Mouse (Mus musculus) embryonic facial prominence, embryonic 14.5 days (tissue): ENCODE measurements around the gene Psmc2. TPM values are rescaled to one million over a fixed set of nuclear protein-coding genes. Genes with fewer than 3 reads are reported as not detected.
A peak's percentile ranks its signal among the peaks of the same experiment; 100 is the strongest.

Experiments
- ATAC-seq: fragments of 200-750 bp; cut with Nextera tagmentation; 2 replicates; pipeline ENCODE4 v1.8.0; 2017; ENCODE audit warnings: low read depth, moderate number of reproducible peaks, moderate TSS enrichment
- DNase-seq: peaks from one replicate; pipeline ENCODE4 v3.0.0-alpha.2; 2015; ENCODE audit warnings: low spot score
- H3K27ac ChIP-seq: fragments of 300-500 bp; sonication (generic); replicated peaks from 2 replicates; pipeline ENCODE4 v1.5.1; 2014; ENCODE audit warnings: low read depth, mild to moderate bottlenecking, low read length, moderate library complexity
- H3K27me3 ChIP-seq: fragments of 300-500 bp; sonication (generic); replicated peaks from 2 replicates; pipeline ENCODE4 v1.6.1; 2014; ENCODE audit warnings: low read length; ENCODE audit not compliant: control insufficient read depth, insufficient read depth
- H3K36me3 ChIP-seq: fragments of 300-500 bp; sonication (generic); 2 replicates; pipeline ENCODE4 v1.6.1; 2014; ENCODE audit warnings: low read length, mixed read lengths; ENCODE audit not compliant: control insufficient read depth, insufficient read depth
- H3K4me1 ChIP-seq: fragments of 300-500 bp; sonication (generic); 2 replicates; pipeline ENCODE4 v1.6.1; 2014; ENCODE audit warnings: antibody characterized with exemption, low read length; ENCODE audit not compliant: control insufficient read depth, insufficient read depth
- H3K4me2 ChIP-seq: fragments of 300-500 bp; sonication (generic); 2 replicates; pipeline ENCODE4 v1.6.1; 2014; ENCODE audit warnings: low read depth, mild to moderate bottlenecking, low read length, moderate library complexity, mixed read lengths
- H3K4me3 ChIP-seq: fragments of 300-500 bp; sonication (generic); 2 replicates; pipeline ENCODE4 v1.5.1; 2014; ENCODE audit warnings: low read depth, mild to moderate bottlenecking, low read length
- H3K9ac ChIP-seq: fragments of 300-500 bp; sonication (generic); 2 replicates; pipeline ENCODE4 v1.6.1; 2014; ENCODE audit warnings: low read depth, mild to moderate bottlenecking, low read length, moderate library complexity, mixed read lengths
- H3K9me3 ChIP-seq: fragments of 300-500 bp; sonication (generic); 2 replicates; pipeline ENCODE4 v1.6.1; 2016; ENCODE audit warnings: low read length; ENCODE audit not compliant: control insufficient read depth
- WGBS: fragments of 180-500 bp; shearing (Covaris S2); extraction: QIAGEN DNeasy Blood & Tissue Kit; methylation state at CpG from one replicate; pipeline ENCODE4 v1.1.7; 2014; 5-methylcytosine and 5-hydroxymethylcytosine counted together
- polyA plus RNA-seq: library from polyadenylated mRNA; unstranded; fragments of >200 nt; fragmentation: Nextera tagmentation; extraction: Ambion mirVana; gene quantifications from 2 replicates; pipeline ENCODE4 v1.2.1, GENCODE M21; 2014

The Psmc2 gene
- polyA plus RNA-seq = 161 and 183 TPM in 2 replicates

DNA sequence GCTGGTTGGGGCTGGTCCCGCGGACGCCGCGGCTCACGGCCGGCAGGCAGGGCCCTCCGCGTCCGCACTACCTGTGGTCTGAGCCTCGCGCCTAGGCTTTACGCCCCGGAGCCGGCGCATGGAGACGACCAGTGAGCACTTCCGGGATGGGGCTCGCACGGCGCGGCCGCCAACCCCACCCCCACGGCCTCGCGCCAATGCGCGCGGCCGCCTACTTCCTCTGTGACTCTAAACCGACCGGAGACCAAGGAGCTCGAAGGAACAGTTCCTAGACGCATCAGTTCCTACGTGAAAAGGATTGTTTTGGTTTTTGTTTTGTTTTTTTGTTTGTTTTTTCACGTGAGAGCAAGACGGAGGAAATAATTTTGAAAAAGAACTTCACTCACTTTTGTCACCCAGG, at the start of gene Psmc2, which contains the start of gene Dnajc2:
Psmc2 (plus strand) TSS at position 231 of the 400 bp plus-strand sequence.
Dnajc2 (minus strand) TSS at position 199 of the 400 bp plus-strand sequence.
- ATAC-seq (peak; percentile 95), DNase-seq (peak; percentile 95)
- Histone ChIP-seq H3K36me3 (peaks cover 30% of the 10 kb centered on the region), H3K27ac (peak within 1 kb of the TSS; percentile 85), H3K9ac (peak within 1 kb of the TSS; percentile 85), H3K27me3 (no peaks in the 10 kb centered on the region), H3K4me3 (peak within 1 kb of the TSS; percentile 91), H3K4me1 (peaks cover 13% of the 10 kb centered on the region), H3K9me3 (no peaks in the 10 kb centered on the region), H3K4me2 (peak within 1 kb of the TSS; percentile 84)
- under 1% methylated on average over 21 of the region's 37 CpGs for WGBS

DNA sequence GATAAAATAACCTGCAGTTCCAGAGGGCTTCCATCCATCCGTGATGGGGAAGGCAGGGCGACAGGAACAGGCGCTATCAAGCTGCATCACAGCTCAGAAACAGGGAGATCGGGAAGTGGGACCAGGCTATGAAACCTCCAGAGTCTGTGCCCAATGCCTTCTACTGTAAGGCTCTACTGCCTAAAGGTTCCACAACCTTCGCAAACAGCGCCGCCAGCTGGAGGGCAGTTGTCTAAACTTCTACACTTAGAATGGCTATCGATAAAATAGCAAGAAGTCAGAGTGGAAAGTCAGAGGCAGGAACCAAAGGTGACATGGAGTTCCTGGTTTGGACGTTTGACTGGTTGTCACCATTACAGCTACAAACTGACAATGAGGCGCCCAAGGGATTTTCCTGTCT, 49.5 kb upstream of the Psmc2 start:
- H3K27ac ChIP-seq = no peak overlapping the region
- H3K4me2 ChIP-seq = peak overlapping the region; percentile 13; the same call in 1 of the 2 replicates
- peak overlapping the region; percentile 7 for H3K4me3 ChIP-seq
- 31% methylated on average over 10 of the region's 10 CpGs for WGBS
- DNase-seq = peak; percentile 77
- H3K36me3 ChIP-seq = peaks cover 17% of the 10 kb centered on the region
- H3K9ac ChIP-seq = no peak overlapping the region
- no peaks in the 10 kb centered on the region for H3K9me3 ChIP-seq
- H3K4me1 ChIP-seq = peaks cover 10% of the 10 kb centered on the region
- ATAC-seq = no peak
- H3K27me3 ChIP-seq = no peaks in the 10 kb centered on the region

DNA sequence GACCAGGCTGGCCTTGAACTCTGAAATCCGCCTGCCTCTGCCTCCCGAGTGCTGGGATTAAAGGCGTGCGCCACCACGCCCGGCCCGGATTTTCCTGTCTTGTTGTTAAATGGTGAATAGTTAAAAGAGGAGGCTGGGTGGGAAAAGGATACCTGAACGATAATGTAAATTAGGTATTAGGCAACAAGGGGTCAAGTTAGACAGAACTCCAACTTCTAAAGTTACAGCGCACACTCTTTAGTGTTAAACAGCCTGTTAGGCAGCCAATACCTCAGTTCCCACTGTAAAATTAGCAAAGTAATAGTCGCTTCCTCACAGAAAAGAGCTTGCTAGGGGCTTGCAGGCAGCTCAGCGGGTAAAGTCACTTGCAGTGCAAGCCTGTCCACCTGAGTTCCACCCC, 49.0 kb upstream of the Psmc2 start:
- H3K9me3 ChIP-seq = no peaks in the 10 kb centered on the region
- H3K27me3 ChIP-seq = no peaks in the 10 kb centered on the region
- DNase-seq (no peak), ATAC-seq (no peak)
- H3K27ac ChIP-seq = no peak overlapping the region
- H3K36me3 ChIP-seq = peaks cover 20% of the 10 kb centered on the region
- H3K4me2 ChIP-seq = no peak overlapping the region
- no peak overlapping the region for H3K4me3 ChIP-seq
- WGBS = 83% methylated on average over 11 of the region's 11 CpGs
- H3K4me1 ChIP-seq = peaks cover 10% of the 10 kb centered on the region
- H3K9ac ChIP-seq = no peak overlapping the region

DNA sequence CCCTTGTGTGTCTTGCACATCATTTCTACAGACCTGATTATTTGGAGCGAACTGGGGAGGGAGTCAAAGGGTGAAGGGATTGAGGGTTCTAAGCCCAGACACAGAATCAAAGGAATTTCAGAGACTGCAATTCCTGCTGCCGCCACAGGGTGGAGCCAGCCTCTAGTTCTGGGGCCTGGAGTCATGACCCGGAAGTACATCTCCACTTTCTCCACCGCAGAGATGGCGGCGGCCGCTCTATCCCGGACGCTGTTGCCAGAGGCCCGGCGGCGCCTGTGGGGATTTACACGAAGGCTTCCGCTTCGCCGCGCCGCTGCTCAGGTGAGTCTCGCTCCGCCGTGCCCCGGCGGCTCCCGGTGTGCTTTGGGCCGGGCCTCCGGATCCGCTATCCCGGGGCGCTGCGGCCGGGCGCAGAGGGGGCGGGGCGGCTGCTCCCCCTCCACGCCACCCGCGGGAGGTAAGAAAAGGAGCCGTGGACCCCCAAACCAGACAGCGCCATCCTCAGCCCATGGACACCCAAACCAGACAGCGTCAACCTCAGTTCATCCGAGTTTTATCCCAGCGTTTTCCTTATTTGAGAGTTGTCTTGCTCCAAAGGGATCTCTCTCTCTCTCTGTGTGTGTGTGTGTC, 48.0 kb upstream of the Psmc2 start, which contains the start of gene Pmpcb:
Pmpcb (plus strand) TSS at position 186 of the 630 bp plus-strand sequence.
- Histone ChIP-seq H3K9me3 (no peaks in the 10 kb centered on the region), H3K4me3 (peak within 1 kb of the TSS; percentile 94), H3K4me2 (peak within 1 kb of the TSS; percentile 85), H3K9ac (peak within 1 kb of the TSS; percentile 94), H3K27me3 (no peaks in the 10 kb centered on the region), H3K27ac (peak within 1 kb of the TSS; percentile 81), H3K4me1 (peaks cover 10% of the 10 kb centered on the region), H3K36me3 (peaks cover 30% of the 10 kb centered on the region)
- ATAC-seq (peak; percentile 89), DNase-seq (peak; percentile 92)
- WGBS = under 1% methylated on average over 23 of the region's 42 CpGs

DNA sequence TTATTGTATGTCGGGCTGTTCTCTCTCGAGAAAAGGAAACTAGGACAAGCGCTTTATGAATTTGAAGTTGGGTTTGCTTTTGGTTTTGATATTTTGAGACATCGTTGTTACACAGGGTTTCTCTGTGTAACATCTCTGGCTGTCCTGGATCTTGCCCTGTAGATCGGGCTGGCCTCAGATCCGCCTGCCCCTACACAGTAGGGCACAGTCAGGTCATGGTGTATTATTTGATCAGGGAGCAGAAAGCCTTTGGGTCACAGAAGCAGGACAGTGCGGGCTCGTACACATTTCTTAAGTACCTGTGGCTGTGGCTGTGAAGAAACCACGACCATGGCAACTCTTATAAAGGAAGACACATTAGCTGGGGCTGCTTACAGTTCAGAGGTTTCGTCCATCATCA, 47.5 kb upstream of the Psmc2 start:
- Histone ChIP-seq H3K4me1 (peaks cover 10% of the 10 kb centered on the region), H3K9me3 (no peaks in the 10 kb centered on the region), H3K9ac (peak overlapping the region; percentile 94), H3K27ac (no peak overlapping the region), H3K4me2 (peak overlapping the region; percentile 85), H3K36me3 (peaks cover 36% of the 10 kb centered on the region), H3K4me3 (peak overlapping the region; percentile 94), H3K27me3 (no peaks in the 10 kb centered on the region)
- whole genome bisulfite sequencing = 19% methylated on average over 10 of the region's 10 CpGs
- no peak for DNase-seq
- ATAC-seq = no peak

DNA sequence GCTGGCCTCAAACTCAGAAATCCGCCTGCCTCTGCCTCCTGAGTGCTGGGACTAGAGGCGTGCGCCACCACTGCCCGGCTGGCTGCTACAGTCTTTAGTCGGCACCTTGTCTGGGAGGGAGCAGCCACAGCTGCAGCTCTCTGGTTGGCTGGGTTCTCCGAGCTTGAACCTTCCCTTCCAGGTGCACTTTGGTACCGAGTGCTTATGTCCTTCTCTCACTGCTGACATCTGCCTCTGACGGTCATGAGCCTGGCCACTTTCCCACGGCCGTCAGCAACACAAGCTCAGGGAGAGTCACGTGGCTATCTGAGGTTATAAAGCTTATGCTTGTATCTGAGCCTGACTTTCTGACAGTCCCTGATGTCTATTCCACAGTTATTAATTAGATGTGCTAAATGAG, 46.0 kb upstream of the Psmc2 start:
- Histone ChIP-seq H3K36me3 (peaks cover 51% of the 10 kb centered on the region), H3K4me2 (no peak overlapping the region), H3K27me3 (no peaks in the 10 kb centered on the region), H3K4me1 (peaks cover 7% of the 10 kb centered on the region), H3K27ac (no peak overlapping the region), H3K4me3 (no peak overlapping the region), H3K9me3 (no peaks in the 10 kb centered on the region), H3K9ac (no peak overlapping the region)
- WGBS = 88% methylated on average over 10 of the region's 11 CpGs
- ATAC-seq (no peak), DNase-seq (no peak)

DNA sequence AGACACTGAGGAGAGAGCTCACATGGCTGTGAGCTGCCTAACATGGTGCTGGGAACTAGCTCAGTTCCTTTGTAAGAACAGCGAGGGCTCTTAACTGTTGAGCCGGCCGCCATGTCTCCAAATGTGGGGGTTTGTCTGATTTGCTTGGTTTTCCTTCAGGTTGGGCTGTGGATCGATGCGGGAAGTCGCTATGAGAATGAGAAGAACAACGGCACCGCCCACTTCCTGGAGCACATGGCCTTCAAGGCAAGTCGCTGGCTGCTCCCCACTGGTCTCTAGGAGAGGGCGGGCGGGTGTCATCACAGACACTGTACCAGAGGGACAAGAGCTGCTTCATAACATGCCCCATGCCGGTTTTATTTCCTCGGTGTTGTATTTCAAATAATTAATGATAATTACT, 45.2 kb upstream of the Psmc2 start:
- ATAC-seq (no peak), DNase-seq (no peak)
- Histone ChIP-seq H3K27me3 (no peaks in the 10 kb centered on the region), H3K4me2 (no peak overlapping the region), H3K4me3 (no peak overlapping the region), H3K4me1 (peaks cover 7% of the 10 kb centered on the region), H3K9ac (no peak overlapping the region), H3K27ac (no peak overlapping the region), H3K9me3 (no peaks in the 10 kb centered on the region), H3K36me3 (peaks cover 58% of the 10 kb centered on the region)
- WGBS = 90% methylated on average over 13 of the region's 13 CpGs

DNA sequence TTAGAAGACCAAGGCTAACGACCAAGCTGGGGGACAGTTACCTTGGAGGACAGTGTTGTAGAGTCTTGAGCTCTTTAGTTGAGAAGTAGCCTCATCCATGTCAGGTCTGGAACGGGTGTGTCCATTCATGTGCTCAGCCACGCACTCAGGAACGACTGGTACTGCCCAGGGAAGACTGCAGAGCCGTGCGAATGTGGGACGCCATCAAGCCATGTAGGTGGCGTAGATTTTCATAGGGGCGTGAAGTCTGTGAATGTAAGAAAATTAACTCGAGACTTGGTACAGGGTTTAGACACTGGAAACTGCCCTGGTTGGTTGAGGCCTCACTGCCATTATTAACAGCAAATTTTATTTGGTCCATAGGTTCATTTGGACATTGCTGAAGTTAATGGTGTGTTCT, 41.5 kb upstream of the Psmc2 start:
- Histone ChIP-seq H3K4me3 (no peak overlapping the region), H3K27ac (no peak overlapping the region), H3K9me3 (no peaks in the 10 kb centered on the region), H3K9ac (no peak overlapping the region), H3K4me2 (no peak overlapping the region), H3K4me1 (no peaks in the 10 kb centered on the region), H3K27me3 (no peaks in the 10 kb centered on the region), H3K36me3 (peaks cover 96% of the 10 kb centered on the region)
- ATAC-seq (no peak), DNase-seq (no peak)
- 96% methylated on average over 10 of the region's 10 CpGs for WGBS

DNA sequence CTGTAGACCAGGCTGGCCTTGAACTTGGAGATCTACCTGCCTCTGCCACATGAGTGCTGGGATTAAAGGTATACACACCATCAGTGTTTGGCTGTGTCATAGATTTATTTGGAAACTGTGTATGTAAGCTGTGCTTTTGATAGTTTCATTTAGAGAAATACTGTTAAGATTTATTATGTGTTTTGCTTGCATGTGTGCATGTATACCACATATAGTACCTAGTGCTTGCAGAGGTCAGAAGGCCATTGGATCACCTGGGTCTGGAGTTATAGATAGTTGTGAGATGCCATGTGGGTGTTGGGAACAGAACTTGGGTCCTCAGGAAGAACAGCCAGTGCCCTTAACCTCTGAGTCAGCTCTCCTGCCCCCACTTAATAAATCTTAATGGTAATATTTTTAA, 40.4 kb upstream of the Psmc2 start:
- DNase-seq (no peak), ATAC-seq (no peak)
- no peaks in the 10 kb centered on the region for H3K27me3 ChIP-seq
- no peak overlapping the region for H3K27ac ChIP-seq
- H3K4me2 ChIP-seq = no peak overlapping the region
- H3K4me3 ChIP-seq = no peak overlapping the region
- no peaks in the 10 kb centered on the region for H3K9me3 ChIP-seq
- H3K4me1 ChIP-seq = no peaks in the 10 kb centered on the region
- H3K9ac ChIP-seq = no peak overlapping the region
- H3K36me3 ChIP-seq = peaks cover 98% of the 10 kb centered on the region
